Mouse (Mus musculus) frontal cortex, postnatal 25 days (tissue): Measurements from ENCODE around the gene Chd3.
A peak's percentile ranks its signal among the peaks of the same experiment; 100 is the strongest.

Experiments
- DNase-seq, 2 experiments: peaks; one replicate each; pipeline ENCODE4 v3.0.0; 2022; ENCODE audit warnings: low spot score in 2 of 2

The Chd3 gene

GRCm38 (mm10) chr11:69366157-69366854 lies 2.9 kb downstream of the Chd3 start:
- DNase-seq: peak; percentile 85 to 92

GRCm38 (mm10) chr11:69365722-69366121 lies 3.5 kb downstream of the Chd3 start:
- DNase-seq: no peak

- DNase-seq: peak; percentile 74 to 79
These were observed 4.3 kb downstream of the Chd3 start for GRCm38 (mm10) chr11:69364910-69365309.

GRCm38 (mm10) chr11:69364376-69364775 lies 4.8 kb downstream of the Chd3 start:
- DNase-seq: no peak

- no peak for DNase-seq
These were observed 6.7 kb downstream of the Chd3 start for GRCm38 (mm10) chr11:69362479-69362878.

GRCm38 (mm10) chr11:69362021-69362420 lies 7.2 kb downstream of the Chd3 start:
- no peak for DNase-seq

GRCm38 (mm10) chr11:69357690-69358089 lies 11.5 kb downstream of the Chd3 start:
- no peak for DNase-seq

GRCm38 (mm10) chr11:69356544-69356943 lies 12.7 kb downstream of the Chd3 start:
- DNase-seq: no peak

- DNase-seq: no peak
These were observed 22.8 kb downstream of the Chd3 start for GRCm38 (mm10) chr11:69346441-69346840.

GRCm38 (mm10) chr11:69340161-69341131 lies 28.8 kb downstream of the Chd3 start, which contains the start of gene Rnf227:
Rnf227 (plus strand) TSS chr11:69340461.
- peak; percentile 54 to 68 for DNase-seq

GRCm38 (mm10) chr11:69334796-69335195 lies 34.4 kb downstream of the Chd3 start:
- no peak for DNase-seq

GRCm38 (mm10) chr11:69333922-69334321 lies 35.3 kb downstream of the Chd3 start:
- no peak for DNase-seq

- DNase-seq: no peak
These were observed 36.4 kb downstream of the Chd3 start for GRCm38 (mm10) chr11:69332713-69333253.

GRCm38 (mm10) chr11:69331929-69332405 lies 37.2 kb downstream of the Chd3 start:
- DNase-seq: peak; percentile 61 to 71

GRCm38 (mm10) chr11:69331152-69331551 lies 38.1 kb downstream of the Chd3 start:
- no peak for DNase-seq

GRCm38 (mm10) chr11:69328517-69328916 lies 40.7 kb downstream of the Chd3 start:
- DNase-seq: no peak

- no peak for DNase-seq
These were observed 41.6 kb downstream of the Chd3 start for GRCm38 (mm10) chr11:69327648-69328047.

- no peak for DNase-seq
These were observed 42.1 kb downstream of the Chd3 start for GRCm38 (mm10) chr11:69327157-69327442.

- no peak for DNase-seq
These were observed 42.6 kb downstream of the Chd3 start for GRCm38 (mm10) chr11:69326408-69327156.

- peak; percentile 54 to 67 for DNase-seq
These were observed 43.4 kb downstream of the Chd3 start, which contains the start of gene Kcnab3 for GRCm38 (mm10) chr11:69325628-69326407. Kcnab3 (plus strand) TSS chr11:69326258.

- no peak for DNase-seq
These were observed 44.5 kb downstream of the Chd3 start for GRCm38 (mm10) chr11:69324749-69325148.
